Mouse (Mus musculus): Measurements from ENCODE around the gene Tbxa2r.

The Tbxa2r gene

GRCm38 (mm10) chr10:81328386-81328785, at the start of gene Tbxa2r:
Gene Tbxa2r (plus strand): TSS chr10:81328731.
- DNase-seq = peak; percentile 62

DNA sequence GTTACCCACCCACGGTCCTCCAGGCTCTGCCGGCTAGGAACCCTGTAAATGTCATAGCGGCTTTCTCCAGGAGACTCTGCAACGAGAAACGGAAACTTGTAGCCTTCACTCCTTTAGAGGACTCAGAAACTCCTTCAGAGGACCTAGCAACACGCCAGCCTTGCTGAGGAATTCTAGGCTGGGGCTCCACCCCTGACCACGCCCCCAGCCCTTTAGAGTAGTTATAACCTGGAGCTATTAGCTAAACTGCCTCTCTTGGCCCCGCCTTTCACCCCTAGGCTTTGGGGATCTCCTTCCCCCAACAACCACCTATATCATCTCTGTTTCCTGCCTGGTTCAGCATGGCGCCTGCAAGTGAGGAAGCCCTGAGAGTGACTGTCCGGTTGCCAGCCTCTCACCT, 49.0 kb upstream of the Tbxa2r start:
- DNase-seq = no peak

DNA sequence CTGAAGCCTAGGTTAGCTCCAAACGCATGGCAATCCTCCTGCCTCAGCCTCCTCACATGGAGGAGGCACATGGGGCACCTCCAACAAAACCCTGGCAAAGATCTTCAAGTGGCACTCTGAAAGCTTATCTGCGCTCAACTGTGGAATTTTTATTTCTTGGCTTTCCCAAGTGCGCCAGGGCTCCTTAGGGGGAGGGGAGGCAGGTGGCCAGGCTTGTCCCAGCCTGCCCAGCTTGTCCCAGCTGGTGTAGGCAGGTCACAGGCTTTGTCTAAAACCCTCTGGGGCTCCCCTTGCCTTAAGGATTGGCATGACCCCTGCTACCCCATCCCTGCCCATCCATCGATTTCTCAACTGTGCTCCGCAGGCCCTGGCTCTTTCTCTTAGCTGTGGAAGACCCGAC, 44.3 kb upstream of the Tbxa2r start:
- DNase-seq = no peak

DNA sequence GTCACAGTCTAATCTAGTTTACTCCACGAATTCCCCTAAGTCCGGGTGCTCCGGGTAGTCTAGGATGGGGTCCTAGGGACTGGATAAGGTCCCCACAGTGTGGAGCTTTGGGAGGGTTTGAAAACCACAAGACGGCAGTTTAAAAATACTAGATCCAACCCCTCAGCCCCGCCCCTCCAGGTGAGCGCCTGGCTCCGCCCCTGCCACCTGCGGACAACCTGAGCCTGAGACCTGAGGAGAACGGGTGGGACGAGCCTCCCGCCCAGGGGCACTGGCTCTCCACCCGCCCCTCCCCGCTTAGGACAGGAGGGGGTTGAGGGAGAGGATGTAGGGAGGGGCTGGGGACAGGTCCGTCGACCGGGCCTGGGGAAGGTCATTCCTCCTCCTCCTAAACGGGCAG, 43.8 kb upstream of the Tbxa2r start:
- no peak for DNase-seq

- peak; percentile 89 for DNase-seq
Measured at GRCm38 (mm10) chr10:81285694-81286450, 42.7 kb upstream of the Tbxa2r start.

DNA sequence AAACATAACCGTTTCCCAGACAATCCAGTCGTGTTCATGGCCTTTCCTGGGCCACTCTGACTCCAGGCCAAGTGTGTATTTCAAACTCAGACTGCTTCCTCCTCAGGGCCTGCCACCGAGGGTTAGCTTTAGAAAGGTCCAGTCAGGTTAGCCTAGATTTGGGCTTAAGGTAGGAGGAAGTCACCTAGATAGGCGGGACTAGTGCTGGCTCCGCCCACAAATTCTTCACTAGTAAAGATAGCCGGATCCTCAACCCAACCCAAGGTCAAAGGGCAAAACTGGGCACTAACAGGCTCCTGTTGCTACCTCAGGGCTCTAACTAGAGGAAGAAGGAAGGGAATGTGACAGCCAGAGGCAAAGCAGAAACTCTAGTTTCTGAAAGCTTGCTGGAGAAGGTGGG, 41.9 kb upstream of the Tbxa2r start:
- DNase-seq = peak; percentile 54

- DNase-seq = peak; percentile 79
Measured at GRCm38 (mm10) chr10:81287513-81288157, 40.9 kb upstream of the Tbxa2r start.

GRCm38 (mm10) chr10:81288601-81289000, 39.9 kb upstream of the Tbxa2r start:
- peak; percentile 56 for DNase-seq

DNA sequence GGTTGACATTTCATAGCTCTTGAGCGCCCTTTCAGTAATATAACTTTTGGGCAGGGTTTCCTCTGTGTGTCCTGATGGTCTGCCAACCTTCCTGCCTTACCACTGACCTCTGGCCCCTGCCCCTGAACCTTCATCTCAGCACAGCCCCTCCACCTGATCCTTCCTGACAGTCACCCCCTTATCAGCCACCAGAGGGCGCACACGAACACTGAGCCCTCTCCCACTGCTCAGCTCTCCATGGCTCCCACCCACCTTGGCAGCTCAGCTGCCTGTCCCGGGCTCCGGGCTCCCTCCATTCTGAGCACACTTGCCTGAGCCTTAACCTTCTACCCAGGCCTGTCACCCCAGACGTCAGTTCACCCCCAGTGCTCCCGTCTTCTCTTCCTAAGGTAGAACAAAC, 39.3 kb upstream of the Tbxa2r start:
- DNase-seq = peak; percentile 67

- DNase-seq = no peak
Measured at GRCm38 (mm10) chr10:81289811-81290210, 38.7 kb upstream of the Tbxa2r start.

DNA sequence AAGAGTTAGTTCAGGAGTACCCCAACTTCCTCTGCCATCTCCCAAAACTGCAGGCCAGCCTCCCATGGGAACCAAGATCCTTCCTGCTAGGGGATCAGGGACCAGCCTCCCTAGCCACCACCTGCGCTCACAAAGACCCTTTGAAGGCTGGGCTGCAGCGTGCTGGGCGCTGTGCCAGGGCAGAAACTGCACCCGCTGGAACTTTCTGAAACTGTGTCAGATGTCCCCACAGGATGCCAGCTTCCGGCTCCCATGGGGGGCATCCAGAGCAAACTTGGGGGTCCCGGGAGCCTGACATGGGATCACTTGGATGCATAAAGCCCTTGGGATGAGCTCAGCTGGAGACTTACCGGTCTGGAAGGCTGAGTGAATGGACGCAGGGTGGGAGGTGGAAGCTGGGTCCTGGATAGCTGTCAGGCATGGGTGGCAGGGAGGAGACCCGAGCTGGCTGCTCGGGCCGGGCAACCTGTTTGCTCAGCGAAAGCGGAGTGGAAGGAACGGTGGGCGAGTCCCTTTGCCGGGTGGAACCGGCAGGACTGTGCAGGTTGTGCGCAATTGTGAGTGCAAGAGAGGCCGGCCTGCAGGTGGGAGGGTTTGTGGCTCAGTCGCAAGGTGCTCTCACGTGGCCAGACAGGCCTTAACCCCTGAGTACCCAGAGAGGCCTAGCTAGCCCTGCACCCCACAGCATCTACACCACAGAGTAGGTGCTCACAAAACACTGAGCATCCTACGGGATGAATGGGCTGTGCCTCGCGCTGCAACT, 37.7 kb upstream of the Tbxa2r start:
- no peak for DNase-seq

GRCm38 (mm10) chr10:81291511-81292104, 36.9 kb upstream of the Tbxa2r start, which contains the start of gene Tjp3:
Gene Tjp3 (minus strand): TSS chr10:81291581.
- no peak for DNase-seq

- peak; percentile 100 for DNase-seq
Measured at GRCm38 (mm10) chr10:81292554-81293333, 35.8 kb upstream of the Tbxa2r start, which contains the start of gene Pip5k1c. Gene Pip5k1c (plus strand): TSS chr10:81292963.

- no peak for DNase-seq
Measured at GRCm38 (mm10) chr10:81293334-81294030, 35.0 kb upstream of the Tbxa2r start.

DNA sequence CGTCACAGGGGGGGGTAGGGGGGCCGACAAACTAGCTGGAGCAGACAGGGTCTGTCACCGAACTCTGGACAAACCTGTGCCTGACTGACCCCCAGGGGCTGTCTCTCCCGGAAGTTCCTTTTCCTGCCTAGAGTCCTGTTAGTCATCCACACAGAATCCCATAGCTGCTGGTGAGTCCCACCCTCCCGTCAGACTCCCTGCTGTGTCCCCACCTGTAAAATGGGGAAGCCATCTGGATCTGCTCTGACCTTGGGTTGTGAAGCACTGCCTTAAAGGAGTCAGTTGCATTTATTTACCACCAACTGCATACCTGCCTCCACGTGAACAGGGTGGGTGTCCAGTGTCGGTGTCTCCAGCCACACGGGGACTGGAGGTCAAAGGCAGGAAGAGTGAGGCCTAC, 34.1 kb upstream of the Tbxa2r start:
- DNase-seq = no peak

DNA sequence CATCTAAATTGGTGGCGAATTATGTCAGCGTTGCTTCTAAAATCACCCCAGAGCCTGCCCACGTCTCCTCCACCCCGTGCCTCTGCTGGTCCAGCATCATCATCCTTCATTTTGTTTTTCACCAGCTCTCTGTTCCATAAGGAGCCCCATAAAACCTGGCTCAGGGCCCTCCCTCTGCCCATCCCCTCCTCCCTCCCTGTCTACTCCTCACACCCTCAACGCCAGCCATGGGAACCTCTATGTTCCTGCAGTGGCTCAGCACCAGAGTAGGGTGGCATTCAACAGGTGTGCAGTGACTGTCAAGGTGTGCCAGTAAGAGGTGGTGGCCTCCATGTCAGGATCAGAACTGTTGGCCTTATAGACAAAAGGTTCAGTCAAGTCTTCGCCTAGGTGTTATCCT, 33.3 kb upstream of the Tbxa2r start:
- DNase-seq = no peak

- no peak for DNase-seq
Measured at GRCm38 (mm10) chr10:81297246-81297645, 31.3 kb upstream of the Tbxa2r start.

GRCm38 (mm10) chr10:81297845-81298244, 30.7 kb upstream of the Tbxa2r start:
- DNase-seq = peak; percentile 45

- DNase-seq = no peak
Measured at GRCm38 (mm10) chr10:81298369-81299100, 30.0 kb upstream of the Tbxa2r start.

DNA sequence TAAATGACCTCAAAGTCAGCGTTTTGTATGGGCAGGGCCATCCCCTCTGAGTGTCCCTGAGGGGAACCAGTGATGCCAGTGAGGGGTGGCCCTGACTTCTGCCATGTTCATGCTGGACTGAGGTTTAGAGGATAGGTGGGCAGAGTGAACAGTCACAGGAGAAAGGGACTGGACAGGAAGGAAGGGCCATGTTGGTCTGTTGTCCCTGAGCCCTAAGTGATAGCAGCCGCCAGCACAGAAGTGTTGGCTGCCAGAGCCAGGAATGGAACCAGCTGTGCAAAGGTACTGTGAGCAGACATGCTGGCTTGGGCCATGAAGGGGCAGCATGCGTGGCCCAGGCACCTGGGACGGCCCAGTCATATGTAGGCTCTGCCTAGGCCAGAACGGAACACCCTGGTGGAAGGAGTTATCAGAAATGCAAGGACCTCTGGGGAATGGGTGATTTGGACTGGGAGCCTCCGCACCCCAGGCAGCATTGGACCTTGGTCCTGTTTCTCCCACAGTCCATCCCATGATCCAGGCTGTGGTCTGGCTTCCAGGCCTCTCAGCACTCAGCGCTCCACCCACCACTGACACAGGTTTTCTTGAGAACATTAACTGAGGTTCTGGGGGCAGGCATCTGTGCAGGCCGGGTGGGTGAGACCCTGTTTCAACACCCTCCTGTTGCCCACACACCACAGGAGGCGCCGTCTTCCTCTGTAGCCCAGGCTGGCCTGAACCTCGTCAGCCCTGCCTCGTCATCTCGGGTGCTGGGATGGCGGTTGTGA, 28.8 kb upstream of the Tbxa2r start:
- DNase-seq = no peak

Data from liver (tissue).